Mouse (Mus musculus): ENCODE measurements at regions not wholly inside any gene's neighbourhood (a gene's known extent, or its start where the extent isn't known, plus 50 kb on each side); places are given as distances from the start of the nearest gene placed in this dataset.

DNA sequence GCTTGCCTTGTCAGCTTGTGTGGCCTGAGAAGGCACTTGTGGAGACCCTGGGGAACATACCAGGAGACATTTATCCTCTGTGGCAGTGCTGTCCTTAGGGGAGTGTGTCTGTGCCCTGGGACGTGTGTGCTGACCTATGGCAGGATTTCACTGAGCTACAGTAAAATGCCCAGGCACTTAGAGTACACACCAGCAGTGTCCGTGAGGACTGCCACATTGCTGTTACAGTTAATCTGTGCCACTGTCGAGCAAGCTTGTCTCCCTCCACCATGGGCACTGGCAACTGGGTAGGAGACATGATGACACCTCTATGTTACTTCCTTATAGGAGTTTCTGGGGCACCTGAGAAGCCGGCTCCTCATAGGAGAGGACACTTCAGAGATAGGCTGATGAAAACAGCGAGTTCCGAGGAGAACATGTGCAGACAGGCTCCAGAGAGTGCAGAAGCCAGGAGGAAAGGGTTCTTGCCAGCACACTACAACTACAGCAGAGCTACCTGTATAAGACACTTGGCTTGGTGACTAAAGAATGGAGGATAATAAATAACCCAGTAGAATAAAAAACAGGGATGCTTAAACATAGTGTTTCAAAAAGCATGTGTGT is 56.3 kb upstream of the Zfp706 start:
- no peak overlapping the region for H3K27ac ChIP-seq (ENCODE audit: insufficient read depth, low read depth, low read length)
- no peak overlapping the region for H3K4me3 ChIP-seq (ENCODE audit: insufficient read depth, low read depth, low read length)
- WGBS = 94% methylated on average over 6 of the region's 6 CpGs
- H3K4me1 ChIP-seq (ENCODE audit: control insufficient read depth, insufficient read depth, low read length) = peaks cover 2% of the 10 kb centered on the region
- no peak for TF ChIP-seq CTCF (IDR thresholded peaks at IDR 0.05; ENCODE audit: insufficient read depth, low read depth, low read length)
- no peak for TF ChIP-seq POLR2A (IDR thresholded peaks at IDR 0.05; ENCODE audit: insufficient read depth, low read depth, low read length)

DNA sequence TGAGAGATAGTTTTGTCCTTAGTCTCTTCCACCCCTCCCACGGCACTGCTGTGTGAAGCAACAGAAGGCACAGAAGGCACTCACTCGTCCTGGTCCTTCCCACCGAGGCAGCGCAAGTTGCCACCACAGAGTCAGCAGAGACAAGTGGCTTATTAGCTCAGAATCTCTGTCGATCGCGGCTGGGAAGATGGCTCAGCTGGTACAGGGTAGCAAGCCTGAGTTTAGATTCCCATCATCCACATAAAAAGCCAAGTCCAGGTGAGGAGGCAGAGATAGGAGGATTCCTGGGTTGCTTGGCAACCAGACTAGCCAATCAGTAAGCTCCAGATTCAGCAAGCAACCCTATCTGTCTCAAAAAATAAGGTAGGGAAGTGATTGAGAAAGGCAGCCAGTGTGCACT is 55.0 kb upstream of the Zfp706 start:
- 55% methylated on average over 7 of the region's 7 CpGs for WGBS
- H3K4me1 ChIP-seq (ENCODE audit: control insufficient read depth, insufficient read depth, low read length) = peaks cover 2% of the 10 kb centered on the region
- no peak overlapping the region for H3K27ac ChIP-seq (ENCODE audit: insufficient read depth, low read depth, low read length)
- TF ChIP-seq CTCF (IDR thresholded peaks at IDR 0.05; ENCODE audit: insufficient read depth, low read depth, low read length) = no peak
- no peak for TF ChIP-seq POLR2A (IDR thresholded peaks at IDR 0.05; ENCODE audit: insufficient read depth, low read depth, low read length)
- H3K4me3 ChIP-seq (ENCODE audit: insufficient read depth, low read depth, low read length) = no peak overlapping the region

DNA sequence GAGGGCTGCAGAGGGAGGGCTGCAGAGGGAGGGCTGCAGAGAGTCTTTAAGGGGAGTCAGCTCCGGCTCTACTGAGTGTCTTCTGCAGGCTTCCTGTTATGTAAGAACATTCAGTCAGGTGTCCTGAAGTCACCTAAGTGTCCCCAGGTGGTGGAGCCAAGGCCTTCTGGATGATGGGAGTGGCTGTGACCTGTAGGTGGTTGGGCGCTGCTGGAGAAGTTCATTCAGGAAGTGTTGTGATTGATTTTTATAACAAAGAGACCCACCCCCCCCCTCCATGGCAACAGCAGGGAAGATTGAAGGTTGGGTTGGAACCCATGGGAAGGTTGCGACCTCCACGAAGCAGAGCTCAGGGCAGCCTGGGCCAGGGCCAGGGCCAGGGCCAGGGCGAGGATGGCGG is 53.9 kb upstream of the Zfp706 start:
- TF ChIP-seq CTCF (IDR thresholded peaks at IDR 0.05; ENCODE audit: insufficient read depth, low read depth, low read length) (no peak), POLR2A (IDR thresholded peaks at IDR 0.05; ENCODE audit: insufficient read depth, low read depth, low read length) (no peak)
- WGBS = 85% methylated on average over 6 of the region's 6 CpGs
- H3K4me3 ChIP-seq (ENCODE audit: insufficient read depth, low read depth, low read length) = no peak overlapping the region
- H3K4me1 ChIP-seq (ENCODE audit: control insufficient read depth, insufficient read depth, low read length) = peaks cover 2% of the 10 kb centered on the region
- no peak overlapping the region for H3K27ac ChIP-seq (ENCODE audit: insufficient read depth, low read depth, low read length)

DNA sequence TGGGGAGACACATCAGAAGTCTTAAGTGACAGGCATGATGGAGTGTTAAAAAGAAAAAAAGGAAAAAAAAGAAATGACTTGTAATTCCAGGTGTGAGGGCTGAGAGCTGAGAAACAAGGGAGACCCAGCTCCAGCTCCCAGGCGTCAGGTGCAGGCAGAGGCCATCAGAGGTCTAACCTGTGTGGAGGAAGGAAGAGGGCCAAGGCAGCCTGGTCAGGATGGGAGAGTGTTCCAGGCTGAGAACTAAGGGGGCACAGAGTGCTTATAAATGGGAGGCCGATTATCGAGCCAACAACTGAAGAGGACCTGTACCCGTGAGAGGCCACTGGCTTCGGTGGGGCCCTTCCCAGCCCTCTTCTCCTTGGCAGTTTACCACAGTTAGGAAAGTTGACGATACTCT is 53.3 kb upstream of the Zfp706 start:
- Histone ChIP-seq H3K27ac (ENCODE audit: insufficient read depth, low read depth, low read length) (no peak overlapping the region), H3K4me3 (ENCODE audit: insufficient read depth, low read depth, low read length) (no peak overlapping the region), H3K4me1 (ENCODE audit: control insufficient read depth, insufficient read depth, low read length) (peaks cover 2% of the 10 kb centered on the region)
- 92% methylated on average over 6 of the region's 6 CpGs for WGBS
- no peak for TF ChIP-seq CTCF (IDR thresholded peaks at IDR 0.05; ENCODE audit: insufficient read depth, low read depth, low read length)
- TF ChIP-seq POLR2A (IDR thresholded peaks at IDR 0.05; ENCODE audit: insufficient read depth, low read depth, low read length) = no peak

All from olfactory bulb, adult 2 months (tissue).